Mouse (Mus musculus) B cell, adult 2 months (primary cell): ENCODE results near the gene Rbpms2.
A peak's percentile ranks its signal among the peaks of the same experiment; 100 is the strongest.
"Not testable (repeated sequence)": the region's sequence is repeated elsewhere in the genome, so short reads cannot be mapped to it uniquely, and the experiment has no call there.

Source experiments
- DNase-seq, 2 experiments: peaks; one replicate each; pipeline ENCODE4 v3.0.0; 2022

The Rbpms2 gene

DNA sequence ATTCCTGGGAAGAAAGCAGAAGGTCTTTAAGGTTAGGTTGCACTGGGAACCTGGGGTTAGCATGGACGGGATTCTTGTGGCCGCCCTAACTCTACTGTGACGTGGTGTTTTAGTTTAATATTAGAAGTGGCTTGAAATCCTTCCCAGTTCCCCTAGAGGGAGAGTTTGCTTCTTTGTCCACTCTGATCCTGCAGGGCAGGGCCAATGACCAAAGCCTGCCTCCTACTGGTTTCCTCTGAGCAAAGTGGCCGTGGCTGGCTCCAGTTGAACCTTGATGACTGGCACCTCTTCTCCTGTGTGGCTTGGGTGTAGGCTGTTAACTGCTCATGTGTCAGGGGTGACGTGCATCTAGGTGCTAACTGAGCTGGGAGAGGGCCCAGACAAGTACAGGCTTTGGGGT lies 31.6 kb downstream of the Rbpms2 start:
- no peak for DNase-seq

DNA sequence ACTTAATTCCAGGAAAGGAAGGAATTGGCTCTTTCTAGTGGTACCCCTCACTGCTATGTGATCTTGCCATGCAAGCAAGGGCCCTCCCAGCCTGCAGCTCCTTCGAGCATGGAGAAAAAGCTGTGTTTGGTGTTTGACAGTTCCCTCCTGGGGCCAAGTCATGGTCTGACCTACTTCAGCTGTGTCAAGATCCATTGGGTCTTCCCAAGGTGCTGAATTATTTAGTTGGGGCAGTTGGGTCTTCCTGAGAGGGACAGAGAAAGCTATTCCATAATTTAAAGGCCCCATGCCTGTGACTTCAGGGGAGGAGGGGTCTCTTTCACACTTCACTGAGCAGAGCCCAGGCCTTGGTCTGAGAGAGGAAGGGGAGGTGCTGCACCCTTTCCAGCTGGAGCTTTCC lies 32.0 kb downstream of the Rbpms2 start:
- DNase-seq = no peak

DNA sequence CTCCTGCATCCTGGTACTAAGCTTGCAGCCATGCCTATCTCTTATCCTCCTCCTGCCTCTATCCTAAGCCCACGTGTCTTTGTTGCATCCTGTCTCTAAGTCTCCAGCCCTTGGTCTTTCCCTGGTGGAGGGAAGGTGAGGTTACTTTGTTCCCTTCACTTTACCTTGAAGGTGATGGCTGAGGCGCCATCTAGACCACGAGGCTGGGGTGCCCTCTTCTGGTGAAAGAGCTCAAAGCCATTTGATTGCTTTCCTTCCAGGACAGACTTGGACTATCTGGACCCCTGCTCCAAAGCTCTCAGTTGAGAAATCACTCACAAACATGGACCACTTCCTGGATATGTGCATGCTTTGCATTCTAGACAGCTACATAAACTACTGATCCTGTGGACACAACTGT lies 34.7 kb downstream of the Rbpms2 start:
- peak; percentile 66 to 68 for DNase-seq

DNA sequence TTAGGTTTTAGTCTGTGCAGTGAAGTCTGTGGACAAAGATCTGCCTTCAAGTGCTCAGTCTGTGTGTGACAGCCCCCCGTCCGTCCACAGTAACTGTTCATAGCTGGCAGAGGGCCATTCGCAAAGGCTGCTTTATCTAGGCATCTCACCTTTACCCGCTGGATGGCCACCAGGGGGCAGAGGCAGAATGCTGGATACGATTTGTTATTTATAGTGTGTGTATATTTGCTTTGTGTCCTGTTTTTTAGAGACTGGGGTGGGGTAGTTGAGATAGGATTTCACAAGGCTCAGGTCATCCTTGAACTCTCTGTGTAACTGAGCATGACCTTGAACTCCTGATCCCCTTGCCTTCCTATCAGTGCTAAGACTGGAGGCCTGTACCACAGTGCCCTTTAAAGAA lies 36.6 kb downstream of the Rbpms2 start:
- peak; percentile 72 to 76 for DNase-seq

- DNase-seq = no peak
Measured at GRCm38 (mm10) chr9:65667701-65668100, 38.3 kb downstream of the Rbpms2 start, which contains the start of gene Oaz2. Gene Oaz2, plus strand, starts transcription at chr9:65668001.

DNA sequence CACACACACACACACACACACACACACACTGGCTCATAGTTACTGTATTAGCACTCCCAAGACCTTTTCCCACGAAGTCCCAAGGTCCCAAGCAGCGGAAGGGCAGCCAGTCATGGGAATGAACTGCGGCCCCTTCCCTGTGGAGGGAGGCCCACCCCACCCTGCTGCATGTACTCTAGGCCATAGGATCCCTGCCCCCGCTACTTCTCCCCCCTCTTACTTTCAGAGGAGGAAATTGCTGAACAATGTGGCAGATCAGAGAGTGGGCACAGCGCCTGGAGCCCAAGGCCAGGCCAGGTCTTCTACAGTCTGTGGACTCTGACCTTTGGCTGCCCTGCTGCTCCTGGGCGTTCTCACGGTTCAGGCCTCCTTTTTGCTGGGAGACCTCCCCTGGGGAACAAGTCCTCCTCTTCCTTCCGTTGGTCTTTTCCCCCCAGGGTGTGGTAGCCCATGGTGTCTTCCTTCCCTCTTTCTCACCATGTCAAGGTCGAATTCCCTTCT lies 42.0 kb downstream of the Rbpms2 start:
- no peak for DNase-seq

GRCm38 (mm10) chr9:65672996-65673395 lies 43.5 kb downstream of the Rbpms2 start:
- DNase-seq = no peak

DNA sequence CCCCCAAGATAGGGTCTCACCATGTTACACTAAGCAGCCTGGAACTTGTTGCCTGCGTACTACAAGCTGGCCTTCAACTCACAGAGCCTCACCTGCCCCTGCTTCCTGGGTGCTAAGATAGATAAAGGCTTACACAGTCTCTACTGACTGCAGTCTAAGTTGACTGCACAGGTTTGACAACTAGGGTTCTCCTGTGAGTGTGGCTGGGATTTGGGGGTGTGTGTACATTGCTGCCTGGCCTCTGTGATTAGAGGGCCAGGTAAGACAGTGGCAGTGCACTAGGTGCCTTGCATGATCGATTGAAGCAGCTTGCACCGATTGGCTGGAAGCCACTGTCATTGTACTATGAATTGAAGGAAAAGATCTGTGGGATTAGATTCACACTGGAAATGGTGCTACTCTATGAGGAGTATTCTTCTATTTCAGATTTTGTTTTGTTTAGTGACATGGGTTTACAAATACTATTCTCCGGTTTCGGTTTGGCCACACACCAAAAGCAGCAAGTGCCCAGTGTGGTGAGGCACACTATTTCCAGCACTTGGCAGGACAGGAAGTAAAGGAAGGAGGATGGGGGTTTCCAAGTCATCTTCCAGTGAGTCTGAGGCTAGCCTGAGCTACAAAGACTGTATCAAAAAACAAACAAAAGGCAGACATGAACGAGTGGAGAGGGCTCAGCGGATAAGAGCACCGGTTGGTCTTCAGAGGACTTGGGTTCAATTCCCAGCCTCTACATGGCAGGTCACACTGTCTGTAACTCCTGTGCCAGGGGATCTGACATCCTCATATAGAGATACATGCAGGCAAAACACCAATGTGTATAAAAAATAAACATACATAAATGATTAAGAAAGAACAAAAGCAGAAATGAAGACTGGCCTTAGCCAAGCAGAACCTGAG lies 46.3 kb downstream of the Rbpms2 start:
- DNase-seq = no peak

- DNase-seq = peak; percentile 96 to 97
Measured at GRCm38 (mm10) chr9:65676358-65677118, 47.1 kb downstream of the Rbpms2 start.

- DNase-seq = no peak
Measured at GRCm38 (mm10) chr9:65677119-65677462, 47.6 kb downstream of the Rbpms2 start.

- no peak for DNase-seq
Measured at GRCm38 (mm10) chr9:65679181-65679761, 49.8 kb downstream of the Rbpms2 start.

DNA sequence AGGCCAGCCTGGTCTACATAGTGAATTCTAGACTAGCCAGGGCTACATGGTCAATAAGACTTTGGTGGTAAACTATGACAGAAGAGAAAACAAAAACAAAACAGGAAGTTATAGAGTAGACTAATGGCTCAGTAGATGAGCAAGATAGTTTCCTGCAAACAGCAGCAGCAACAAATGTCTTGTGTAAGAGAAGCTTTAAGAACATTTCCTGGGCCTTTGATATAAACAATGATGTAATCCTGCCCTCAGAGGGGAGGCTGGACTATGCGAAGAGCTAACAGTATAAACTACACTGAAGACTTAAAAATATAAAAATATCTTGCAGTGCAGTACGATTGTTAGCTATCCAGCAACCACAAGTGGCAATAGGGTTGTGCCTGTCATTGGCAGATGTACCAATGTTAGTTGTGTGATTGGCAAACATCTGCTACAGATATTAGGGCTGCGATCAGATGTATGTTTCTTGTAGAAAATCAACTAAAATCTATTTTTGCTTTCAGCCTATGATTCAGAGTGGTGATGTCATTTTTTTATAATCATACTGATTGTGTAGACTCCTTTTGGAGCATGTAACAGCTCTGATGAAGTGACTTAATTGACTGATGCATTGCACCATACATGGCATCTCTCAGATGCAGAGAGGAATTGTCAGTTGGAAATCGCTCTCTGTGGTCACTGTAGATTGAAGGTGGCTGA lies 51.6 kb downstream of the Rbpms2 start:
- DNase-seq = no peak

DNA sequence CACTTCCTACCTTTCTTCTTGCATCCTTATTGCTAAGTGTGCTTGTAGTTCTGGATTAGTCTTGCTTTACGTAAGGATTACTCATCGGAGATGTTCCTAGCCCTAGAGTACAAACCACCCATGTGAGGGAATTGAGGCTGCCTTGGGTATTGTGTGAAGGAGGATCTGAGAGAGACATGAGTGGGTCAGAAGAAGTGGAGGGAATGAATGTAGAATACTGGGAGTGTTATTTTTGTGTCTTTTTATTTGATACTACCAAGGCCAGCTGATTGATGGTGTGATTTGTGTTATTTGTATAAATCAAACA lies 52.1 kb downstream of the Rbpms2 start:
- no peak for DNase-seq

DNA sequence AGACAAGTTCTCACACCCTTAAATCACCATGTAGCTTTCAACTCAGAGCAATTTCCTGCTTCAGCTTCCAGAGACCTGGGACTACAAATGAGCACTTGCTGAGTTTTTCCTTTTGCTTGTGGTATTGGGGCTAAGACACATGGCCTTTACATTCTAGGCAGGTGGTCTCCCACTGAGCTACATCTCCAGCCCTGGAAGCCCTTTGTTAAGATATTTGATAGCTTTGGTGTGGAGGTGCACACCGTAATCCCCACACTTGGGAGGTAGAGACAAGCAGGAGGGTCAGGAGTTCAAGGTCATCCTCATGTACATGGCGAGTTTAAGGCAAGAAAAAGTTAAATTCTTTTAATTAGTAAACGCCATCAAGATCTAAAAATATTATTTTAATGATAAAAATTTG lies 52.7 kb downstream of the Rbpms2 start:
- no peak for DNase-seq

DNA sequence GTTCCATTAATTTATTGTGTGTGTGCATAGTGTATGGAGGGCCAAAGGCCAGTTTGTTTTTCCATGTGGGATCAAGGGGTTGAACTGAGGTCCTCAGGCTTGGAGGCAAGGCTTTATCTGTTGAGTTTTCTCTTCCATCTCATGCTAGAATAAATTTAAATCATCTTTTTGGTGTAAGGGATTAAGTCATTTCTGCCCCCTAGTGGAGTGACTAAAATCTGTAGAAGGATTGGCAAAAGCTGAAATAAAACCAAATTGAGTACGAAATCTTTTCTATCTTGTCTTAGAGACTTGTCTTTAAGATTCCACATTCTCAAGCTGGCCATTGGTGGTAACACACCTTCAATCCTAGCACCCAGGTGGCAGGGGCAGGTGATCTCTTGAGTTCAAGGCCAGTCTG lies 53.5 kb downstream of the Rbpms2 start:
- peak; percentile 9 to 15 for DNase-seq

DNA sequence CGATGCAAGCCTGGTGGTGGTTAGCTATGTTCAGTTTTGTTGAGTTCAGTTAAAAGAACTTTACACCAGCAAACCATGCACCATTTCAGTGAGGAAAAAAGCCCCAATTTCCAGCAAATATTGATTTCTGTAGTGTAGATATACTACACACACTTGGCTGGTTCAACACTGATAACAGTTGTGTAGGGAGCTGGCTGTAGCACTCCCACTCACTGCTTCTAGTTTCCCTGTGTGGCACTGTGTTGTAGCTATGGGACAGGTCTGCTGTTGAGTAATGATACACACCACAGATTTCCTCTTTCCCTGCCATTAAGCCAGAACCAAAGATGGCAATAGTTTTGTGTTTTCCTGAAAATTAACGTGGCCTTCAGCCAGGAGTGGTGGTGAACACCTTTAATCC lies 55.3 kb downstream of the Rbpms2 start:
- no peak for DNase-seq

DNA sequence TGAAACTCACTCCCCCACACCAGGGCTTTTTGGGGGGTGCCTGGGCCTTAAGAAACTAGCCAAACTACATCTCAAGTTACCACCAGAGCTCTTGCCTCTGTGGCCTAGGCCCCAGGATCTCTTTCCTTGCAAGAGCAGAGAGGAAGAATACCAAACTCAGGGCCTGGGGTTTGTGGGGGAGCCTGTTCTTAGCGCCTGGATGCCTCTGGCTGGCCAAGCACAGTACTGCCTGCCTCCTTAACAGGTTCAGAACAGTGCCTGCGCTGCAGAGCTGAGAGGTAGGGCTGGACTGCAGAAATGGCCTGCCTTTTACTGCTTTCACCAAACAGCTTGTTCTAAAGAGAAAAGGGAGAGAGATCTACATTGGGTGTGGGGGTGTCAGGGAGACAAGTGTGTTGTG lies 60.4 kb downstream of the Rbpms2 start:
- not testable (repeated sequence) for DNase-seq

DNA sequence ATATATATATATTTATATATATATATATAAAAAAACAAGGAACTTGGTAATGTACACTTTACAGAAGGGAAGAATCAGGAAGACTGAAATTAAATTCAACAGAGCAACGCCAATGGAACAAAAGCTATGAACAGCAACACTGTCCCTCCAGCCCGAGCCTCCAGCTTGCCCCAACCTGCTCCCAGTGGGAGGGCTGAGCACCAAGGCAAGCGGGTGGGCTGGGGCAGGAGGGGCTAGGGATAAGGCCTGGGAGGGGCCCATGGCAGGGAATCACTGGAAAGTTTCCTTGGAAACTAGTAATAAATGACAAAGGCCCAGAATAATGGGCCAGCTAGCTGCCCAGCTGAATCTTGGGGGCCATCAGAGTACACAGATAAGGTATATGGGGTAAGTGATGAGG lies 63.0 kb downstream of the Rbpms2 start:
- no peak for DNase-seq

- peak; percentile 19 to 35 for DNase-seq
Measured at GRCm38 (mm10) chr9:65692959-65693603, 63.6 kb downstream of the Rbpms2 start.

GRCm38 (mm10) chr9:65695646-65696045 lies 66.2 kb downstream of the Rbpms2 start:
- no peak for DNase-seq

DNA sequence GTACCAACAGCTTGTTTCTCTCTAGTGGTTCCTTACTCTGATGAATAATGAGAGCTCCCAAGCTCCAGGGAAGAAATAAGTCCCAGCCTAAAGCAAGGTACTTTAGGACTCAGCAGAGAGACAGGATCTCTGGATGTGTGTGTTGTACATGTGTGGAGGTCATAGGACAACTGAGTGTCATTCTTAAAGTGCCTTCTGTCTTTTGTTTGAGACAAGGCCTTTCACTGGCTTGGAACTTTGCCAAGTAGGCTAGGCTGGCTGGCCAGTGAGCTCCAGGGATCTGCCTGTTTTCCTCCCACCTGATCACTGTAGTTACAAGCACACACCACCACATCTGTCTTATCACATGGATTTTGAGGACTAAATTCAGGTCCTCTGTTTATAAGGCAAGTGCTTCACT lies 66.9 kb downstream of the Rbpms2 start:
- DNase-seq = no peak

DNA sequence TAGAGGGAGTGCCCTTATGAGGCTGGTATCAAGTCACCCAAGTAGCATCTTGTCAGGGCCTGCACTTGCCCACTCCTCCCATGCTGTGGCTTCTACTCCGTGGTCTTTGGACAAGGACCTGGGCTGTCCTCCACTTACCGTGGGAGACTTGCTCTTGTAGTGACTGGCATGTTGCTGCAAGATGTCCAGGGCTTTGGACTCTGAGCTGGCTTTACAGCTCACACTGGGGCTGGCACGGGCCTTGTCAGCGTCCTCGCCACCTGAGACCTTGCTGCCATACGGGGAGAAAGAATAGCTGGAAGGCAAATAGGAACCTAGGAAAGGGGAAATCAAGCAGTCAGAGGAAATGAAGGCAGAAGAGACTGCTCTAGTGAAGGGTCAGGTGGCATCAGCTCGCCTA lies 67.9 kb downstream of the Rbpms2 start:
- no peak for DNase-seq

DNA sequence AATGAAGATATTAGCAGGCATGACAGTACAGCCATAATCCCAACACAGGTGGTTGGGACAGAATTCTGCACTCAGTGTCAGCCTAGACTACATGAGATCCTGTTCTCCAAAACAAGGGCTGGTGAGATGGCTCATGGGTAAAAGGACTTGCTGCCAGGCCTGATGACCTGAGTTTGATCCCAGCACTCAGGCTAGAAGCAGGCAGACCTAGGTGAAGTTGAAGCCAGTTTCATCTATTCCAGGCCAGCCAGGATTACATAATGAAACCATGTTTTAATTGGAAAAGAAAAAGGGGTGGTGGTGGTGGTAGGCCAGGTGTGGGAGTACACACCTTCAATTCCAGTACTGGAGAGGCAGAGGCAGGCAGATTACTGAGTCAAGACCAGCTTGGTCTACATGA lies 68.5 kb downstream of the Rbpms2 start:
- no peak for DNase-seq
